In genomic region chr9:97460452-97460851, GRCm38 (mm10) we compare ENCODE assay signal across 14 mouse cellular contexts.
"Had no signal": no experiment of that assay in that cellular context is flagged by ENCODE, and none has a peak within 500 bp of the region (broad histone marks: within the 10 kb centered on the region; RNA-seq: fewer than 3 reads in every experiment).

No protein-coding gene starts in this region.

- H3K36me3 ChIP-seq: kidney, embryonic 15.5 days; limb, embryonic 15.5 days; liver, embryonic 12.5 days; midbrain, embryonic 10.5 days; midbrain, embryonic 15.5 days; neural tube, embryonic 13.5 days; stomach, embryonic 15.5 days had no signal

- ATAC-seq: intestine, embryonic 16.5 days; liver, embryonic 12.5 days had no signal

- H3K4me1 ChIP-seq: kidney, embryonic 15.5 days; liver, embryonic 12.5 days; midbrain, embryonic 10.5 days; midbrain, embryonic 15.5 days; neural tube, embryonic 13.5 days; stomach, embryonic 15.5 days had no signal

- H3K9me3 ChIP-seq: kidney, embryonic 15.5 days; limb, embryonic 15.5 days; liver, embryonic 12.5 days; midbrain, embryonic 10.5 days; midbrain, embryonic 15.5 days; neural tube, embryonic 13.5 days; stomach, embryonic 15.5 days had no signal

- DNase-seq: kidney, adult 2 months; kidney, postnatal 25 days; lung, postnatal 10 days; lung, postnatal 4 days; thymus, postnatal 4 days had no signal

- H3K27me3 ChIP-seq: kidney, embryonic 15.5 days; limb, embryonic 15.5 days; liver, embryonic 12.5 days; midbrain, embryonic 15.5 days; neural tube, embryonic 13.5 days; stomach, embryonic 15.5 days had no signal

- H3K4me2 ChIP-seq: kidney, embryonic 15.5 days; limb, embryonic 15.5 days; liver, embryonic 12.5 days; lung, embryonic 14.5 days; midbrain, embryonic 15.5 days; neural tube, embryonic 13.5 days; stomach, embryonic 15.5 days had no signal

- H3K27ac ChIP-seq: kidney, embryonic 15.5 days; limb, embryonic 15.5 days; liver, embryonic 12.5 days; midbrain, embryonic 10.5 days; midbrain, embryonic 15.5 days; neural tube, embryonic 13.5 days; stomach, embryonic 15.5 days had no signal

- H3K4me3 ChIP-seq: kidney, embryonic 15.5 days; limb, embryonic 15.5 days; liver, embryonic 12.5 days; midbrain, embryonic 10.5 days; midbrain, embryonic 15.5 days; neural tube, embryonic 13.5 days; stomach, embryonic 15.5 days had no signal

- H3K9ac ChIP-seq: kidney, embryonic 15.5 days; limb, embryonic 15.5 days; liver, embryonic 12.5 days; lung, embryonic 14.5 days; midbrain, embryonic 15.5 days; neural tube, embryonic 13.5 days; stomach, embryonic 15.5 days had no signal
